Mouse (Mus musculus) intestine, embryonic 14.5 days (tissue): ENCODE data around the gene Alkbh1. TPM values are rescaled to one million over a fixed set of nuclear protein-coding genes. Genes with fewer than 3 reads are reported as not detected.

Experiments
- ATAC-seq: fragments of 200-750 bp; cut with Nextera tagmentation; replicated peaks from 2 replicates; pipeline ENCODE4 v1.8.0; 2017; ENCODE audit warnings: low read depth, moderate number of reproducible peaks, moderate TSS enrichment, moderate library complexity; ENCODE audit not compliant: low FRiP score, low TSS enrichment
- DNase-seq: peaks from one replicate; pipeline ENCODE4 v3.0.0-alpha.2; 2018; ENCODE audit warnings: low spot score
- H3K27ac ChIP-seq: fragments of 300-500 bp; sonication (generic); 2 replicates; pipeline ENCODE4 v1.5.1; 2014; ENCODE audit warnings: low read depth, mild to moderate bottlenecking, control low read depth
- H3K27me3 ChIP-seq: fragments of 300-500 bp; sonication (generic); replicated peaks from 2 replicates; pipeline ENCODE4 v1.6.1; 2014; ENCODE audit warnings: low read length, control low read depth; ENCODE audit not compliant: control insufficient read depth, insufficient read depth
- H3K36me3 ChIP-seq: fragments of 300-500 bp; sonication (generic); 2 replicates; pipeline ENCODE4 v1.6.1; 2014; ENCODE audit warnings: low read length, control low read depth; ENCODE audit not compliant: control insufficient read depth, insufficient read depth
- H3K4me1 ChIP-seq: fragments of 300-500 bp; sonication (generic); replicated peaks from 2 replicates; pipeline ENCODE4 v1.6.1; 2014; ENCODE audit warnings: low read length, control low read depth, mixed read lengths; ENCODE audit not compliant: control insufficient read depth, insufficient read depth
- H3K4me2 ChIP-seq: fragments of 300-500 bp; sonication (generic); 2 replicates; pipeline ENCODE4 v1.6.1; 2014; ENCODE audit warnings: low read length
- H3K4me3 ChIP-seq: fragments of 300-500 bp; sonication (generic); 2 replicates; pipeline ENCODE4 v1.5.1; 2014; ENCODE audit warnings: low read depth, low read length, control low read depth, mixed read lengths
- H3K9ac ChIP-seq: fragments of 300-500 bp; sonication (generic); 2 replicates; pipeline ENCODE4 v1.6.1; 2014; ENCODE audit warnings: mild to moderate bottlenecking, low read length
- H3K9me3 ChIP-seq: fragments of 300-500 bp; sonication (generic); 2 replicates; pipeline ENCODE4 v1.6.1; 2016; ENCODE audit warnings: low read length, control low read depth; ENCODE audit not compliant: control insufficient read depth
- WGBS: fragments of 180-500 bp; shearing (Covaris S2); extraction: QIAGEN DNeasy Blood & Tissue Kit; methylation state at CpG from one replicate; pipeline ENCODE4 v1.1.7; 2014; 5-methylcytosine and 5-hydroxymethylcytosine counted together
- polyA plus RNA-seq: library from polyadenylated mRNA; unstranded; fragments of >200 nt; fragmentation: Nextera tagmentation; extraction: Ambion mirVana; gene quantifications from 2 replicates; pipeline ENCODE4 v1.2.1, GENCODE M21; 2014

Gene Alkbh1
- polyA plus RNA-seq, 1 experiment from 2014 or later: 58.0 TPM

DNA sequence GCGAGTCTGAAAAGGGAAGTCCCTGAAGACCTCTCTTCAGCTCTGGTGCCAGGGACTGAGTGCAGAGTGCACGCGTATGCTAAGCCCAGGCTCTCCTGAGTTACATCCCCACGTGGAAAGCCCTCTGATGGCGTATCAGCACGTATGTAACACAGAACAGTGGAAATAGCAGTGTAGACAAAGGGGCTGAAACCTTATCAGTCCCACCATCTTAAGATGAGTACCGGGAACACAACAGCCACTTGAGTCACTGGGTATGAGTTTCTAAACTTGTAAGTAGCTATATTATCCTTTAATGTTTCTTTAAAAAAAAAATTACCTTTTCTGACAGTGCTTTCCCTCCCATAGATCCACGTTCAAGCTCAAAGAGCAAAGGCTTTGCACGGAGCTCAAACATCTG is 5.6 kb upstream of the Alkbh1 start:
- no peak overlapping the region for H3K9ac ChIP-seq
- H3K4me1 ChIP-seq: peaks cover 6% of the 10 kb centered on the region; the same call in 1 of the 2 replicates
- no peak overlapping the region for H3K27ac ChIP-seq
- H3K9me3 ChIP-seq: no peaks in the 10 kb centered on the region
- DNase-seq (no peak), ATAC-seq (no peak)
- WGBS: 87% methylated on average over 9 of the region's 9 CpGs
- no peaks in the 10 kb centered on the region for H3K27me3 ChIP-seq
- peaks cover 83% of the 10 kb centered on the region for H3K36me3 ChIP-seq
- H3K4me3 ChIP-seq: no peak overlapping the region
- H3K4me2 ChIP-seq: no peak overlapping the region

GRCm38 (mm10) chr12:87444211-87444610 is 394 bp upstream of the Alkbh1 start:
- no peaks in the 10 kb centered on the region for H3K27me3 ChIP-seq
- H3K9me3 ChIP-seq: no peaks in the 10 kb centered on the region
- WGBS: 4% methylated on average over 16 of the region's 16 CpGs
- H3K9ac ChIP-seq: peak overlapping the region; percentile 99
- H3K4me2 ChIP-seq: peak overlapping the region; percentile 93
- H3K4me1 ChIP-seq: peaks cover 8% of the 10 kb centered on the region; the same call in 1 of the 2 replicates
- DNase-seq (peak; percentile 65), ATAC-seq (peak; percentile 14)
- peak overlapping the region; percentile 99 for H3K4me3 ChIP-seq
- H3K27ac ChIP-seq: no peak overlapping the region
- peaks cover 55% of the 10 kb centered on the region for H3K36me3 ChIP-seq

GRCm38 (mm10) chr12:87443115-87443699 is 610 bp downstream of the Alkbh1 start:
- Histone ChIP-seq H3K27me3 (no peaks in the 10 kb centered on the region), H3K4me1 (peaks cover 8% of the 10 kb centered on the region; the same call in 1 of the 2 replicates), H3K9me3 (no peaks in the 10 kb centered on the region), H3K4me3 (peak overlapping the region; percentile 99), H3K9ac (peak overlapping the region; percentile 99), H3K36me3 (peaks cover 56% of the 10 kb centered on the region), H3K4me2 (peak overlapping the region; percentile 93), H3K27ac (peak overlapping the region; percentile 88)
- DNase-seq: no peak
- under 1% methylated on average over 33 of the region's 33 CpGs for WGBS
- peak; percentile 84 for ATAC-seq

DNA sequence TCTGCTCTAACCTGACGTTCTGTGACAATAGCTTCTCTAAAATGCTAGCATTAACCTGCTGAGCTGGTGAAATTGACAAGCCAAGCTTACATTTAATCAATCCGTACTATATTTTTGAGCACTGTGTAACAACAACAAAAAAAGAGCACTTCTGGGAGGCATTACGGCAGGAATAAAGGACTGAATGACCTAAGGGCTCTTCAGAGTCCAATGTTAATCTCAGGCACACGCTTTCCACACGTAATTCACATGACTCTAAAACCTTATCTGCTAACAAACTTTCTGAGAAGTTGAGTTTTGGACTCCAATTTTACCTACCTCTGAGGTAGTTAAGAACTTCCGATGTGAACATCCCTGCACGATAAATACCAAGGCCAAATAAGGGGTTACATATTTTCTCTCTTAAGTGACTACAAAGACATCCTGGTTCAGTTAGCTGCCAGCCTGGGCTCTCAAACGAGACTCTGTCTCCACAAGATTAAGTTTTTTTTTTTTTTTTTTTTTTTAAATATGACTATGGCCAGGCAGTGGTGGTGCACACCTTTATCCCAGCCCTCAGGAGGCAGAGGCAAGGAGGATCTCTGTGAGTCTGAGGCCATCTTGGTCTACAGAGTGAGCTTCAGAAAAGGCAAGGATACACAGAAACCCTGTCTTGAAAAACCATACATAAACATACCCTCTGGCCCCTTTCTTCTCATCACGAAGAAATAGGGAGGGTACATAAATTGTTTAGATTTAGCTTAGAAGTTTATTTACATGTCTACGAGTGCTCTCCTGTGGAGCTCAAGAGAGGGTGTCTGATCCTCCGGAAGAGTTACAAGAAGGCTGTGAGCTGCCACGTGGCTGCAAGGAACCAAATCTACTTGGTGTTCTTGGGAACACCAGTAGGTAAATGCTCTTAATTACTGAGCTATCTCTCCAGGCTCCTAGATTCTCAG is 1.4 kb downstream of the Alkbh1 start:
- Histone ChIP-seq H3K27ac (peak overlapping the region; percentile 88), H3K4me1 (peaks cover 8% of the 10 kb centered on the region; the same call in 1 of the 2 replicates), H3K9me3 (no peaks in the 10 kb centered on the region), H3K9ac (peak overlapping the region; percentile 99), H3K4me2 (peak overlapping the region; percentile 93), H3K4me3 (peak overlapping the region; percentile 99), H3K36me3 (peaks cover 56% of the 10 kb centered on the region), H3K27me3 (no peaks in the 10 kb centered on the region)
- DNase-seq: no peak
- no peak for ATAC-seq
- 20% methylated on average over 12 of the region's 12 CpGs for WGBS

DNA sequence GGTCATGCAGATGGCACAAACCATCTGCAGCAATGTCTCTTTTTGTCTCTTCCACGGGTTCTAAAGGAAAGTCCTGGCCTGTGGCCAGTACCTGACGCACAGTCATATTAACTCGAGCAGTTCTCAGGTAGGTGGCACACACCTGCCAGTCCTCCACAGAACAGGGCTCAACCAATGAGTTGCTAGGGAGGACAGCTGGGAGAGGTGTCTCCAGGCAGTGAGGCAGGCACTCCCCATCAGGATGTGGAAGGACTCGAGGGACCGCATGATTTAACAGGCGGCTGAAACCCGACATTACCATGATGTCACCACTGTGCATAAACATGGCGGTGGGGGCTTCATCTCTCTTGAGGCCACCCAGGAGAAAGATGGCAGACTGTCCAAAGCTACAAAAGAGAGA is 14.9 kb downstream of the Alkbh1 start:
- ATAC-seq (no peak), DNase-seq (no peak)
- Histone ChIP-seq H3K4me3 (no peak overlapping the region), H3K4me1 (no peaks in the 10 kb centered on the region), H3K27me3 (no peaks in the 10 kb centered on the region), H3K27ac (no peak overlapping the region), H3K36me3 (peaks cover 87% of the 10 kb centered on the region), H3K9me3 (no peaks in the 10 kb centered on the region), H3K4me2 (no peak overlapping the region), H3K9ac (no peak overlapping the region)
- 84% methylated on average over 8 of the region's 8 CpGs for WGBS

DNA sequence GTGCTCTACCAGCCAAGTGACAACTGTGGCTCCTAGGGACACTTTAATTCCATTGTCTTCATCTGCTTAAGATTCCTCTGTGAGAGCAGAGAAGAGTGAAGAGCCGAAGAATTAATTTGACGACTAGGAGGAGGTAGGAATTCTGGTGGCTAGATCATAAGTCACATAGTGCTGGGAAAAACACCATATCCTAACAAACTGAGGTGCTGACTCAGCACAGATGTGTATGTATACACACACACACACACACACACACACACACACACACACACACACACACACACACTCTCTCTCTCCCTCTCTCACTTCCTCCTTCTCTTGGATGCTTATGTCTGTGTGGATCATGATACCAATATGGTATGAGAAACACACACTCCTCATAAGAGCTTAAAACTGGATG is 15.5 kb downstream of the Alkbh1 start:
- H3K4me1 ChIP-seq: no peaks in the 10 kb centered on the region
- peaks cover 86% of the 10 kb centered on the region for H3K36me3 ChIP-seq
- 89% methylated on average over 2 of the region's 2 CpGs for WGBS
- H3K4me2 ChIP-seq: no peak overlapping the region
- H3K27ac ChIP-seq: no peak overlapping the region
- H3K27me3 ChIP-seq: no peaks in the 10 kb centered on the region
- no peak for DNase-seq
- H3K9me3 ChIP-seq: no peaks in the 10 kb centered on the region
- no peak overlapping the region for H3K4me3 ChIP-seq
- ATAC-seq: no peak
- no peak overlapping the region for H3K9ac ChIP-seq

- DNase-seq (no peak), ATAC-seq (no peak)
- Histone ChIP-seq H3K9ac (no peak overlapping the region), H3K36me3 (peaks cover 77% of the 10 kb centered on the region), H3K4me2 (no peak overlapping the region), H3K27me3 (no peaks in the 10 kb centered on the region), H3K4me3 (no peak overlapping the region), H3K9me3 (no peaks in the 10 kb centered on the region), H3K4me1 (no peaks in the 10 kb centered on the region), H3K27ac (no peak overlapping the region)
- 93% methylated on average over 5 of the region's 5 CpGs for WGBS
These were observed 17.3 kb downstream of the Alkbh1 start for GRCm38 (mm10) chr12:87426354-87427031.

GRCm38 (mm10) chr12:87424516-87424915 is 19.3 kb downstream of the Alkbh1 start:
- Histone ChIP-seq H3K36me3 (peaks cover 57% of the 10 kb centered on the region), H3K4me2 (no peak overlapping the region), H3K27ac (no peak overlapping the region), H3K4me3 (no peak overlapping the region), H3K4me1 (no peaks in the 10 kb centered on the region), H3K9ac (no peak overlapping the region), H3K9me3 (no peaks in the 10 kb centered on the region), H3K27me3 (no peaks in the 10 kb centered on the region)
- 36% methylated on average over 3 of the region's 3 CpGs for WGBS
- ATAC-seq (no peak), DNase-seq (no peak)
